Mouse (Mus musculus): ENCODE results near the gene Aplp2.
"Not testable (repeated sequence)": the region's sequence is repeated elsewhere in the genome, so short reads cannot be mapped to it uniquely, and the experiment has no call there.

Gene Aplp2

GRCm38 (mm10) chr9:31181291-31182085, 30.1 kb downstream of the Aplp2 start:
- DNase-seq (ENCODE audit: low read depth, low spot score), result no peak

- DNase-seq (ENCODE audit: low read depth, low spot score), result no peak
These were observed 33.9 kb downstream of the Aplp2 start for GRCm38 (mm10) chr9:31177692-31178091.

GRCm38 (mm10) chr9:31176379-31177130, 35.1 kb downstream of the Aplp2 start:
- DNase-seq (ENCODE audit: low read depth, low spot score), result no peak

- no peak for DNase-seq (ENCODE audit: low read depth, low spot score)
These were observed 35.6 kb downstream of the Aplp2 start for GRCm38 (mm10) chr9:31175978-31176377.

- no peak for DNase-seq (ENCODE audit: low read depth, low spot score)
These were observed 36.3 kb downstream of the Aplp2 start for GRCm38 (mm10) chr9:31175346-31175745.

- DNase-seq (ENCODE audit: low read depth, low spot score), result no peak
These were observed 43.1 kb downstream of the Aplp2 start for GRCm38 (mm10) chr9:31168356-31169093.

GRCm38 (mm10) chr9:31167305-31167704, 44.3 kb downstream of the Aplp2 start:
- no peak for DNase-seq (ENCODE audit: low read depth, low spot score)

- not testable (repeated sequence) for DNase-seq (ENCODE audit: low read depth, low spot score)
These were observed 46.1 kb downstream of the Aplp2 start for GRCm38 (mm10) chr9:31165505-31165904.

- DNase-seq (ENCODE audit: low read depth, low spot score), result no peak
These were observed 48.3 kb downstream of the Aplp2 start for GRCm38 (mm10) chr9:31163327-31163726.

GRCm38 (mm10) chr9:31162911-31163310, 48.7 kb downstream of the Aplp2 start:
- no peak for DNase-seq (ENCODE audit: low read depth, low spot score)

- peak; percentile 73 for DNase-seq (ENCODE audit: low read depth, low spot score)
These were observed 51.7 kb downstream of the Aplp2 start for GRCm38 (mm10) chr9:31159910-31160309.

GRCm38 (mm10) chr9:31156594-31156993, 55.0 kb downstream of the Aplp2 start:
- no peak for DNase-seq (ENCODE audit: low read depth, low spot score)

GRCm38 (mm10) chr9:31151050-31151449, 60.6 kb downstream of the Aplp2 start:
- DNase-seq (ENCODE audit: low read depth, low spot score), result peak; percentile 61

- DNase-seq (ENCODE audit: low read depth, low spot score), result peak; percentile 76
These were observed 63.5 kb downstream of the Aplp2 start for GRCm38 (mm10) chr9:31148135-31148534.

GRCm38 (mm10) chr9:31145272-31145925, 66.2 kb downstream of the Aplp2 start:
- DNase-seq (ENCODE audit: low read depth, low spot score), result no peak

- no peak for DNase-seq (ENCODE audit: low read depth, low spot score)
These were observed 68.7 kb downstream of the Aplp2 start for GRCm38 (mm10) chr9:31142924-31143323.

- no peak for DNase-seq (ENCODE audit: low read depth, low spot score)
These were observed 78.5 kb downstream of the Aplp2 start for GRCm38 (mm10) chr9:31133131-31133530.

- peak; percentile 57 for DNase-seq (ENCODE audit: low read depth, low spot score)
These were observed 80.2 kb downstream of the Aplp2 start, which contains the start of gene St14 for GRCm38 (mm10) chr9:31131205-31131968. Gene St14 (minus strand): TSS chr9:31131853.

GRCm38 (mm10) chr9:31130357-31131204, 81.0 kb downstream of the Aplp2 start:
- peak; percentile 42 for DNase-seq (ENCODE audit: low read depth, low spot score)

GRCm38 (mm10) chr9:31129956-31130355, 81.7 kb downstream of the Aplp2 start:
- DNase-seq (ENCODE audit: low read depth, low spot score), result no peak
